8 mouse cellular contexts compared by ENCODE assay signal in genomic region chr9:90126260-90127010, GRCm38 (mm10). TPM values are rescaled to one million over a fixed set of nuclear protein-coding genes. Genes with fewer than 3 reads are reported as not detected.
DNase-seq lines count a peak whose midpoint lies in the region; ATAC-seq lines count a peak whose summit lies in the region.

No protein-coding gene starts in this region.

- H3K36me3 ChIP-seq in hindbrain, embryonic 16.5 days (ENCODE audit: control insufficient read depth, insufficient read depth, low read length) = no peaks in the 10 kb centered on the region
- H3K36me3 ChIP-seq in macrophage (ENCODE audit: inconsistent target) = no peaks in the 10 kb centered on the region

- peak; percentile 88 for ATAC-seq in hindbrain, embryonic 16.5 days

- no peaks in the 10 kb centered on the region for H3K27me3 ChIP-seq in hindbrain, embryonic 16.5 days (replicated peaks; ENCODE audit: control insufficient read depth, insufficient read depth, low read length)

- H3K9ac ChIP-seq in hindbrain, embryonic 16.5 days (ENCODE audit: low read depth, low read length) = no peak overlapping the region

- H3K9me3 ChIP-seq in hindbrain, embryonic 16.5 days (ENCODE audit: control insufficient read depth, low read length) = no peaks in the 10 kb centered on the region

- H3K27ac ChIP-seq in hindbrain, embryonic 16.5 days (ENCODE audit: low read depth, low read length) = no peak overlapping the region
- no peak overlapping the region for H3K27ac ChIP-seq in macrophage

- peak overlapping the region; percentile 43 for H3K4me2 ChIP-seq in hindbrain, embryonic 16.5 days (ENCODE audit: low read length)

- H3K4me3 ChIP-seq in hindbrain, embryonic 16.5 days (ENCODE audit: low read length) = peak overlapping the region; percentile 27
- H3K4me3 ChIP-seq in macrophage (ENCODE audit: inconsistent target) = peak overlapping the region; percentile 26

- WGBS in hindbrain, embryonic 16.5 days = 1% methylated on average over 30 of the region's 30 CpGs
- WGBS in macrophage (ENCODE audit: missing documents) = 1% methylated on average over 30 of the region's 30 CpGs

- no peaks in the 10 kb centered on the region for H3K79me2 ChIP-seq in macrophage (ENCODE audit: inconsistent target)

- peak; percentile 94 for DNase-seq in ZHBTc4 (ENCODE audit: low read depth, low spot score)
- DNase-seq in cerebellum, postnatal 25 days = peak; percentile 73 to 79
- peak; percentile 77 to 86 for DNase-seq in frontal cortex, postnatal 36 days (ENCODE audit: low spot score in 2 of 2)
- DNase-seq in left cerebral cortex, adult 18-20 months (ENCODE audit: low spot score in 2 of 2) = peak; percentile 77 to 79
- peak; percentile 78 to 82 for DNase-seq in right cerebral cortex, postnatal 10 days (ENCODE audit: low spot score in 2 of 2)
- peak; percentile 55 to 75 for DNase-seq in urinary bladder, postnatal 4 days (ENCODE audit: low spot score in 2 of 2)

- H3K4me1 ChIP-seq in hindbrain, embryonic 16.5 days (ENCODE audit: control insufficient read depth, insufficient read depth, low read depth, low read length) = no peaks in the 10 kb centered on the region; the same call in 1 of the 2 replicates

RNA-seq across cellular contexts. Expression of gene Morf4l1, which starts 11.9 kb away (rescaled TPM):
- 538 and 570 TPM in 2 replicates for polyA plus RNA-seq in hindbrain, embryonic 16.5 days (2015; fragmentation: Nextera tagmentation; extraction: Ambion mirVana)
- 100 to 1,000 TPM; 459 to 474 TPM for total RNA-seq in left cerebral cortex, adult 18-20 months (2021)
- total RNA-seq in macrophage (2018; cell fraction: chromatin; rRNA removed) = 100 to 1,000 TPM; 267 to 473 (median 379) TPM
- 100 to 1,000 TPM; 308 to 444 (median 369) TPM for total RNA-seq in macrophage (2018; cell fraction: cytosol; rRNA removed)
- 100 to 1,000 TPM; 206 to 324 (median 272) TPM for total RNA-seq in macrophage (2018; cell fraction: nucleus; rRNA removed)
- 377 to 571 TPM (median 378 TPM) in 3 replicates for polyA plus RNA-seq in macrophage (2018)

RNA-seq across cellular contexts. Expression of gene Adamts7, which starts 36.4 kb away (rescaled TPM):
- polyA plus RNA-seq in hindbrain, embryonic 16.5 days (2015; fragmentation: Nextera tagmentation; extraction: Ambion mirVana) = 4.9 and 9.4 TPM in 2 replicates
- total RNA-seq in left cerebral cortex, adult 18-20 months (2021) = under 1 TPM; 0.35 to 0.73 TPM
- total RNA-seq in macrophage (2018; cell fraction: chromatin; rRNA removed) = 1 to 10 TPM in 1 of 26 experiments, under 1 TPM in 9, not detected in 16; 0.12 to 1.4 (median 0.35) TPM
- under 1 TPM in 7 of 26 experiments, not detected in 19; 0.03 to 0.10 (median 0.09) TPM for total RNA-seq in macrophage (2018; cell fraction: cytosol; rRNA removed)
- total RNA-seq in macrophage (2018; cell fraction: nucleus; rRNA removed) = under 1 TPM in 3 of 26 experiments, not detected in 23; 0.12 to 0.55 (median 0.23) TPM
- not detected in 3 replicates for polyA plus RNA-seq in macrophage (2018)
